Mouse (Mus musculus) heart, postnatal 0 days (tissue): ENCODE measurements around the gene Rbbp5.

Experiments used
- CTCF ChIP-seq: IDR thresholded peaks from 2 replicates; pipeline ENCODE4 v1.5.1; 2016; ENCODE audit warnings: antibody characterized with exemption, control low read depth, low read depth
- EP300 ChIP-seq: IDR thresholded peaks from 2 replicates; pipeline ENCODE4 v1.6.1; 2016; ENCODE audit warnings: antibody characterized with exemption, low read depth

GRCm38 (mm10) chr1:132537736-132538135 is 60.6 kb downstream of the Rbbp5 start:
- no peak for TF ChIP-seq EP300
- no peak for TF ChIP-seq CTCF
